Mouse (Mus musculus) midbrain, embryonic 12.5 days (tissue): ENCODE results near the gene Etnk2. TPM values are rescaled to one million over a fixed set of nuclear protein-coding genes. Genes with fewer than 3 reads are reported as not detected.

Experiments used
- ATAC-seq: fragments of 200-750 bp; cut with Nextera tagmentation; 2 replicates; pipeline ENCODE4 v1.8.0; 2017; ENCODE audit warnings: low read depth, moderate TSS enrichment, moderate library complexity; ENCODE audit not compliant: low FRiP score
- H3K27ac ChIP-seq: fragments of 300-500 bp; sonication (generic); replicated peaks from 2 replicates; pipeline ENCODE4 v1.5.1; 2016; ENCODE audit warnings: mild to moderate bottlenecking
- H3K27me3 ChIP-seq: fragments of 300-500 bp; sonication (generic); 2 replicates; pipeline ENCODE4 v1.6.1; 2016; ENCODE audit warnings: mild to moderate bottlenecking
- H3K36me3 ChIP-seq: fragments of 300-500 bp; sonication (generic); 2 replicates; pipeline ENCODE4 v1.6.1; 2016
- H3K4me1 ChIP-seq: fragments of 300-500 bp; sonication (generic); 2 replicates; pipeline ENCODE4 v1.6.1; 2016
- H3K4me2 ChIP-seq: fragments of 300-500 bp; sonication (generic); replicated peaks from 2 replicates; pipeline ENCODE4 v1.6.1; 2016; ENCODE audit warnings: mild to moderate bottlenecking, moderate library complexity
- H3K4me3 ChIP-seq: fragments of 300-500 bp; sonication (generic); 2 replicates; pipeline ENCODE4 v1.5.1; 2016; ENCODE audit warnings: mild to moderate bottlenecking
- H3K9ac ChIP-seq: fragments of 300-500 bp; sonication (generic); replicated peaks from 2 replicates; pipeline ENCODE4 v1.6.1; 2016; ENCODE audit warnings: mild to moderate bottlenecking, moderate library complexity
- H3K9me3 ChIP-seq: fragments of 300-500 bp; sonication (generic); 2 replicates; pipeline ENCODE4 v1.6.1; 2016; ENCODE audit warnings: mild to moderate bottlenecking
- WGBS: fragments of 180-500 bp; shearing (Covaris S2); methylation state at CpG from one replicate; pipeline ENCODE4 v1.1.7; 2016; 5-methylcytosine and 5-hydroxymethylcytosine counted together
- polyA plus RNA-seq: library from polyadenylated mRNA; unstranded; fragments of >200 nt; fragmentation: Nextera tagmentation; extraction: Ambion mirVana; gene quantifications from 2 replicates; pipeline ENCODE4 v1.2.1, GENCODE M21; 2016

Gene Etnk2
- polyA plus RNA-seq, 1 experiment from 2014 or later = 3.9 TPM

GRCm38 (mm10) chr1:133372113-133372512 is 8.7 kb downstream of the Etnk2 start:
- Histone ChIP-seq H3K9me3 (no peaks in the 10 kb centered on the region), H3K36me3 (no peaks in the 10 kb centered on the region), H3K27ac (no peak overlapping the region), H3K27me3 (peaks cover 8% of the 10 kb centered on the region; the same call in 1 of the 2 replicates), H3K4me1 (peaks cover 25% of the 10 kb centered on the region), H3K4me2 (no peak overlapping the region), H3K9ac (no peak overlapping the region), H3K4me3 (no peak overlapping the region)
- no peak for ATAC-seq
- WGBS = 71% methylated on average over 8 of the region's 8 CpGs

- H3K4me1 ChIP-seq = peaks cover 20% of the 10 kb centered on the region
- H3K4me2 ChIP-seq = no peak overlapping the region
- WGBS = 78% methylated on average over 10 of the region's 10 CpGs
- H3K4me3 ChIP-seq = no peak overlapping the region
- H3K9ac ChIP-seq = no peak overlapping the region
- H3K27me3 ChIP-seq = peaks cover 5% of the 10 kb centered on the region; the same call in 1 of the 2 replicates
- H3K9me3 ChIP-seq = no peaks in the 10 kb centered on the region
- H3K36me3 ChIP-seq = no peaks in the 10 kb centered on the region
- ATAC-seq = no peak
- no peak overlapping the region for H3K27ac ChIP-seq
Measured at GRCm38 (mm10) chr1:133375696-133376346, 12.4 kb downstream of the Etnk2 start.

- no peak for ATAC-seq
- WGBS = 93% methylated on average over 5 of the region's 5 CpGs
Measured at GRCm38 (mm10) chr1:133377547-133377946, 14.2 kb downstream of the Etnk2 start.

GRCm38 (mm10) chr1:133379254-133379985 is 16.0 kb downstream of the Etnk2 start:
- Histone ChIP-seq H3K27ac (no peak overlapping the region; the same call in 1 of the 2 replicates), H3K9ac (0 out of 2 replicates have a peak overlapping the region, but pooled peaks have one; percentile 28), H3K4me1 (peaks cover 19% of the 10 kb centered on the region; the same call in 1 of the 2 replicates), H3K9me3 (no peaks in the 10 kb centered on the region), H3K4me3 (no peak overlapping the region), H3K27me3 (peaks cover 1% of the 10 kb centered on the region; the same call in 1 of the 2 replicates), H3K4me2 (no peak overlapping the region), H3K36me3 (peaks cover 17% of the 10 kb centered on the region)
- WGBS = 59% methylated on average over 10 of the region's 10 CpGs
- no peak for ATAC-seq

More at GRCm38 (mm10) chr1:133377547-133377946, 14.2 kb downstream of the Etnk2 start:
- Histone ChIP-seq H3K27me3 (peaks cover 5% of the 10 kb centered on the region; the same call in 1 of the 2 replicates), H3K9me3 (no peaks in the 10 kb centered on the region), H3K4me3 (no peak overlapping the region), H3K36me3 (no peaks in the 10 kb centered on the region), H3K4me2 (no peak overlapping the region), H3K4me1 (peaks cover 21% of the 10 kb centered on the region), H3K9ac (no peak overlapping the region), H3K27ac (no peak overlapping the region)

GRCm38 (mm10) chr1:133379986-133380320 is 16.6 kb downstream of the Etnk2 start:
- peaks cover 22% of the 10 kb centered on the region for H3K36me3 ChIP-seq
- H3K9ac ChIP-seq = 0 out of 2 replicates have a peak overlapping the region, but pooled peaks have one; percentile 28
- H3K4me2 ChIP-seq = no peak overlapping the region
- peaks cover 19% of the 10 kb centered on the region; the same call in 1 of the 2 replicates for H3K4me1 ChIP-seq
- 75% methylated on average over 3 of the region's 3 CpGs for WGBS
- H3K27me3 ChIP-seq = no peaks in the 10 kb centered on the region
- ATAC-seq = no peak
- no peaks in the 10 kb centered on the region for H3K9me3 ChIP-seq
- no peak overlapping the region for H3K27ac ChIP-seq
- H3K4me3 ChIP-seq = no peak overlapping the region

GRCm38 (mm10) chr1:133380347-133381065 is 17.1 kb downstream of the Etnk2 start:
- H3K4me2 ChIP-seq = no peak overlapping the region
- H3K27ac ChIP-seq = no peak overlapping the region
- no peaks in the 10 kb centered on the region for H3K9me3 ChIP-seq
- WGBS = 74% methylated on average over 14 of the region's 14 CpGs
- ATAC-seq = no peak
- H3K36me3 ChIP-seq = peaks cover 27% of the 10 kb centered on the region
- no peaks in the 10 kb centered on the region for H3K27me3 ChIP-seq
- H3K4me1 ChIP-seq = peaks cover 20% of the 10 kb centered on the region; the same call in 1 of the 2 replicates
- no peak overlapping the region for H3K9ac ChIP-seq
- no peak overlapping the region for H3K4me3 ChIP-seq

- peaks cover 33% of the 10 kb centered on the region for H3K4me1 ChIP-seq
- peaks cover 40% of the 10 kb centered on the region for H3K36me3 ChIP-seq
- H3K4me2 ChIP-seq = no peak overlapping the region
- H3K9me3 ChIP-seq = no peaks in the 10 kb centered on the region
- H3K27ac ChIP-seq = peak overlapping the region; percentile 79
- ATAC-seq = peak; percentile 36
- H3K27me3 ChIP-seq = no peaks in the 10 kb centered on the region
- H3K4me3 ChIP-seq = no peak overlapping the region
- no peak overlapping the region for H3K9ac ChIP-seq
- WGBS = 7% methylated on average over 9 of the region's 9 CpGs
Measured at GRCm38 (mm10) chr1:133382008-133382407, 18.6 kb downstream of the Etnk2 start.

- no peaks in the 10 kb centered on the region for H3K9me3 ChIP-seq
- no peak for ATAC-seq
- H3K4me2 ChIP-seq = no peak overlapping the region
- peaks cover 36% of the 10 kb centered on the region for H3K4me1 ChIP-seq
- no peak overlapping the region for H3K4me3 ChIP-seq
- H3K27ac ChIP-seq = peak overlapping the region; percentile 79
- no peaks in the 10 kb centered on the region for H3K27me3 ChIP-seq
- H3K36me3 ChIP-seq = peaks cover 45% of the 10 kb centered on the region
- peak overlapping the region; percentile 32; the same call in 1 of the 2 replicates for H3K9ac ChIP-seq
- WGBS = 63% methylated on average over 12 of the region's 12 CpGs
Measured at GRCm38 (mm10) chr1:133382552-133383155, 19.3 kb downstream of the Etnk2 start.

GRCm38 (mm10) chr1:133383157-133383783 is 19.9 kb downstream of the Etnk2 start:
- no peak overlapping the region for H3K4me2 ChIP-seq
- H3K27me3 ChIP-seq = no peaks in the 10 kb centered on the region
- no peaks in the 10 kb centered on the region for H3K9me3 ChIP-seq
- H3K36me3 ChIP-seq = peaks cover 51% of the 10 kb centered on the region
- peak overlapping the region; percentile 32; the same call in 1 of the 2 replicates for H3K9ac ChIP-seq
- no peak overlapping the region for H3K4me3 ChIP-seq
- peaks cover 42% of the 10 kb centered on the region for H3K4me1 ChIP-seq
- no peak for ATAC-seq
- peak overlapping the region; percentile 79 for H3K27ac ChIP-seq
- WGBS = 93% methylated on average over 14 of the region's 14 CpGs

GRCm38 (mm10) chr1:133385506-133385905 is 22.1 kb downstream of the Etnk2 start:
- Histone ChIP-seq H3K4me1 (peaks cover 35% of the 10 kb centered on the region), H3K36me3 (peaks cover 74% of the 10 kb centered on the region), H3K4me2 (peak overlapping the region; percentile 29), H3K27ac (peak overlapping the region; percentile 72), H3K9ac (peak overlapping the region; percentile 47; the same call in 1 of the 2 replicates), H3K27me3 (peaks cover 7% of the 10 kb centered on the region; the same call in 1 of the 2 replicates), H3K9me3 (no peaks in the 10 kb centered on the region), H3K4me3 (peak overlapping the region; percentile 19; the same call in 1 of the 2 replicates)
- ATAC-seq = peak; percentile 25; the same call in 1 of the 2 replicates
- 35% methylated on average over 9 of the region's 9 CpGs for WGBS

GRCm38 (mm10) chr1:133386209-133386608 is 22.8 kb downstream of the Etnk2 start:
- peak overlapping the region; percentile 47; the same call in 1 of the 2 replicates for H3K9ac ChIP-seq

More at GRCm38 (mm10) chr1:133386209-133386608, 22.8 kb downstream of the Etnk2 start:
- H3K4me2 ChIP-seq = peak overlapping the region; percentile 29
- no peak for ATAC-seq
- H3K27ac ChIP-seq = peak overlapping the region; percentile 72
- H3K36me3 ChIP-seq = peaks cover 81% of the 10 kb centered on the region
- WGBS = 18% methylated on average over 11 of the region's 11 CpGs
- H3K27me3 ChIP-seq = peaks cover 7% of the 10 kb centered on the region; the same call in 1 of the 2 replicates
- H3K4me3 ChIP-seq = 0 out of 2 replicates have a peak overlapping the region, but pooled peaks have one; percentile 19
- no peaks in the 10 kb centered on the region for H3K9me3 ChIP-seq
- H3K4me1 ChIP-seq = peaks cover 35% of the 10 kb centered on the region
